Comparison of ENCODE assay signal across 22 mouse cellular contexts in genomic region chr5:28081127-28081526, GRCm38 (mm10). TPM values are rescaled to one million over a fixed set of nuclear protein-coding genes. Genes with fewer than 3 reads are reported as not detected.
A peak's percentile ranks its signal among the peaks of the same experiment; 100 is the strongest.
DNase-seq lines count a peak whose midpoint lies in the region; ATAC-seq and TF ChIP-seq lines count a peak whose summit lies in the region.
"Had no signal": no experiment of that assay in that cellular context is flagged by ENCODE, and none has a peak within 500 bp of the region (broad histone marks: within the 10 kb centered on the region; RNA-seq: fewer than 3 reads in every experiment).

No protein-coding gene starts in this region.

- 62% methylated on average over 2 of the region's 2 CpGs for WGBS in heart, embryonic 11.5 days (ENCODE audit: insufficient replicate concordance)
- 60% methylated on average over 2 of the region's 2 CpGs for WGBS in liver, postnatal 0 days (ENCODE audit: insufficient replicate concordance)
- WGBS in stomach, postnatal 0 days: 60% methylated on average over 2 of the region's 2 CpGs

- H3K4me1 ChIP-seq in heart, embryonic 11.5 days (ENCODE audit: control insufficient read depth, insufficient read depth, low read length): no peaks in the 10 kb centered on the region
- peaks cover 9% of the 10 kb centered on the region for H3K4me1 ChIP-seq in liver, postnatal 0 days (ENCODE audit: insufficient read depth)
- no peaks in the 10 kb centered on the region for H3K4me1 ChIP-seq in stomach, postnatal 0 days (replicated peaks; ENCODE audit: control insufficient read depth, insufficient read depth)
- H3K4me1 ChIP-seq: forebrain, embryonic 12.5 days had no signal

- no peak for TF ChIP-seq EP300 in liver, postnatal 0 days (IDR thresholded peaks at IDR 0.05; ENCODE audit: low read depth)
- TF ChIP-seq EP300 in stomach, postnatal 0 days (optimal IDR thresholded peaks at IDR 0.05): no peak

- DNase-seq in heart, adult 11 months: peak; percentile 70
- no peak for DNase-seq in liver, postnatal 0 days
- DNase-seq in liver: no peak
- DNase-seq in stomach, postnatal 0 days (ENCODE audit: low spot score): no peak
- no peak for DNase-seq in right cerebral cortex, postnatal 10 days (ENCODE audit: low spot score in 2 of 2)
- DNase-seq: adrenal gland, adult 8-10 months; adrenal gland, postnatal 14 days; adrenal gland, postnatal 36 days; cerebellum, adult 11-12 months; cerebellum, adult 2 months; cerebellum, adult 9-10 months; cerebellum, postnatal 10 days; cerebellum, postnatal 25 days; forebrain, postnatal 0 days had no signal

- no peak for TF ChIP-seq CTCF in liver, postnatal 0 days (IDR thresholded peaks at IDR 0.05; ENCODE audit: low read depth)
- TF ChIP-seq CTCF in stomach, postnatal 0 days (IDR thresholded peaks at IDR 0.05; ENCODE audit: low read depth): no peak

- no peak overlapping the region for H3K27ac ChIP-seq in heart, embryonic 11.5 days (ENCODE audit: low read depth, low read length)
- peak overlapping the region; percentile 70 for H3K27ac ChIP-seq in liver, postnatal 0 days (ENCODE audit: low read depth)
- H3K27ac ChIP-seq in stomach, postnatal 0 days (replicated peaks): no peak overlapping the region
- H3K27ac ChIP-seq: embryonic facial prominence, embryonic 10.5 days; embryonic facial prominence, embryonic 12.5 days; forebrain, embryonic 12.5 days had no signal

- H3K4me2 ChIP-seq in heart, embryonic 11.5 days: no peak overlapping the region
- no peak overlapping the region for H3K4me2 ChIP-seq in liver, postnatal 0 days (ENCODE audit: low read depth, low read length)
- no peak overlapping the region for H3K4me2 ChIP-seq in stomach, postnatal 0 days (replicated peaks; ENCODE audit: low read depth)
- H3K4me2 ChIP-seq: embryonic facial prominence, embryonic 12.5 days; forebrain, embryonic 12.5 days had no signal

- no peak overlapping the region for H3K9ac ChIP-seq in heart, embryonic 11.5 days (ENCODE audit: low read depth, low read length)
- H3K9ac ChIP-seq in liver, postnatal 0 days (replicated peaks): no peak overlapping the region
- H3K9ac ChIP-seq in stomach, postnatal 0 days (ENCODE audit: low read length): no peak overlapping the region
- H3K9ac ChIP-seq: embryonic facial prominence, embryonic 12.5 days; forebrain, embryonic 12.5 days; forebrain, postnatal 0 days had no signal

- no peaks in the 10 kb centered on the region for H3K9me3 ChIP-seq in heart, embryonic 11.5 days (replicated peaks; ENCODE audit: control insufficient read depth, low read length)
- H3K9me3 ChIP-seq in liver, postnatal 0 days (ENCODE audit: low read length): no peaks in the 10 kb centered on the region
- no peaks in the 10 kb centered on the region for H3K9me3 ChIP-seq in stomach, postnatal 0 days (ENCODE audit: control insufficient read depth, low read length)
- H3K9me3 ChIP-seq: embryonic facial prominence, embryonic 10.5 days; embryonic facial prominence, embryonic 12.5 days; forebrain, embryonic 12.5 days; G1E had no signal

- H3K4me3 ChIP-seq in heart, embryonic 11.5 days (ENCODE audit: low read depth, low read length): no peak overlapping the region
- no peak overlapping the region for H3K4me3 ChIP-seq in liver, postnatal 0 days (ENCODE audit: low read depth, low read length)
- H3K4me3 ChIP-seq in stomach, postnatal 0 days (ENCODE audit: low read depth, low read length): no peak overlapping the region
- H3K4me3 ChIP-seq: embryonic facial prominence, embryonic 10.5 days; embryonic facial prominence, embryonic 12.5 days; forebrain, embryonic 12.5 days had no signal

- no peaks in the 10 kb centered on the region for H3K27me3 ChIP-seq in heart, embryonic 11.5 days (ENCODE audit: control insufficient read depth, insufficient read depth, low read length)
- H3K27me3 ChIP-seq in liver, postnatal 0 days (ENCODE audit: insufficient read depth, low read length): no peaks in the 10 kb centered on the region
- H3K27me3 ChIP-seq in stomach, postnatal 0 days (ENCODE audit: control insufficient read depth, insufficient read depth, low read length): no peaks in the 10 kb centered on the region
- H3K27me3 ChIP-seq: embryonic facial prominence, embryonic 12.5 days; forebrain, embryonic 12.5 days; Patski had no signal

- H3K36me3 ChIP-seq in heart, embryonic 11.5 days (ENCODE audit: control insufficient read depth, insufficient read depth, low read length): peaks cover 7% of the 10 kb centered on the region
- peaks cover 5% of the 10 kb centered on the region for H3K36me3 ChIP-seq in liver, postnatal 0 days (replicated peaks; ENCODE audit: insufficient read depth, low read length)
- H3K36me3 ChIP-seq in stomach, postnatal 0 days (ENCODE audit: control insufficient read depth, insufficient read depth, low read length): 0 out of 2 replicates have a peak, but pooled peaks cover 7% of the 10 kb centered on the region
- H3K36me3 ChIP-seq: G1E had no signal

- no peak for ATAC-seq in heart, embryonic 11.5 days (replicated peaks; ENCODE audit: insufficient number of reproducible peaks, low FRiP score, low TSS enrichment)
- ATAC-seq in liver, postnatal 0 days: no peak
- ATAC-seq in stomach, postnatal 0 days (ENCODE audit: low FRiP score, low TSS enrichment): peak; percentile 34; the same call in 1 of the 2 replicates
- ATAC-seq: activated CD4-positive, CD25-positive, alpha-beta regulatory T cell, adult 4 months; forebrain, embryonic 14.5 days; forebrain, postnatal 0 days; Patski had no signal

RNA-seq across cellular contexts. Expression of gene Insig1, which starts 10.0 kb away (rescaled TPM):
- 34.6 and 37.8 TPM in 2 replicates for polyA plus RNA-seq in heart, embryonic 11.5 days (2014; fragmentation: Nextera tagmentation; extraction: Ambion mirVana)
- 36.3 and 40.3 TPM in 2 replicates for polyA plus RNA-seq in liver, postnatal 0 days (2015; fragmentation: Nextera tagmentation; extraction: Ambion mirVana)
- polyA plus RNA-seq in stomach, postnatal 0 days (2015; fragmentation: Nextera tagmentation; extraction: Ambion mirVana): 62.3 and 67.7 TPM in 2 replicates
